9 mouse cellular contexts compared by ENCODE assay signal in the genomic region with DNA sequence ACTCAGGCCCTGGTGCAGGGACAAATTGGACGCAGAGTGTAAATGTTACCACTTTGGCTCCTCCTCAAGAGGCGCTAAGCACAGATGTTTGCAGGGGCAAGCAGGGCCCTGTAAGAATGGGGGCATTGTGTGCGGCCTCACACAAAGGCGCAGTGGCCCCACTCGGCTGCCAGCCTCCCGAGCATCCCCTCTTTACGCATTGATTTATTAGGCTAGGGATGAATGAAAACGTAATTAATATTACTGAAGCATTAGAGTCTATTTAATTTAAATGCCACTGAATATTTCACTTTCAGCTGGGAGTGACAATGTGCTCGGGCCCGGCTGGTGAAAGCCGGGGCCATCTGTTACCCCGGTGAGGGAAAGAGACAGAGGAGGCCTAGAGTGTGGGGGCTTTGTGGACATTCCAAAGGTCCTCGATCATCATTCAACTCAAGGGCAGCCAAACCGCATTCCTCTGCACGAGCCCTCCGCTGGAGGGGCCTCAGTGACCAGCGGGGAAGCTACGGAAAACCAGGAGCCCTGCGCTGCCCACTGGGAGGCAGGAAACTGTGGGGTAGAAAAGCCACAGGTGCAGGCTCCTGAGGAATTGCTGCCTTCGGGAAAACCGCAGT. TPM values are rescaled to one million over a fixed set of nuclear protein-coding genes. Genes with fewer than 3 reads are reported as not detected.
A peak's percentile ranks its signal among the peaks of the same experiment; 100 is the strongest.
DNase-seq lines count a peak whose midpoint lies in the region; ATAC-seq and TF ChIP-seq lines count a peak whose summit lies in the region.
"Had no signal": no experiment of that assay in that cellular context is flagged by ENCODE, and none has a peak within 500 bp of the region (broad histone marks: within the 10 kb centered on the region; RNA-seq: fewer than 3 reads in every experiment).

No protein-coding gene starts in this region.

- TF ChIP-seq CTCF in E14TG2a.4 (conservative IDR thresholded peaks at IDR 0.05; ENCODE audit: low read length) = no peak

- no peaks in the 10 kb centered on the region; the same call in 1 of the 2 replicates for H3K27me3 ChIP-seq in heart, embryonic 13.5 days (replicated peaks)
- H3K27me3 ChIP-seq in E14TG2a.4 (ENCODE audit: insufficient read depth, low read length) = peaks cover 49% of the 10 kb centered on the region
- H3K27me3 ChIP-seq in embryonic facial prominence, embryonic 15.5 days = no peaks in the 10 kb centered on the region
- H3K27me3 ChIP-seq in limb, embryonic 14.5 days (ENCODE audit: control insufficient read depth, insufficient read depth, low read length) = no peaks in the 10 kb centered on the region
- H3K27me3 ChIP-seq: CH12.LX had no signal

- intact Hi-C loops in heart, postnatal 14 days (cut with DNase I) = no loop called here

- H3K4me2 ChIP-seq in heart, embryonic 13.5 days = peak overlapping the region; percentile 63
- 0 out of 2 replicates have a peak overlapping the region, but pooled peaks have one; percentile 12 for H3K4me2 ChIP-seq in embryonic facial prominence, embryonic 15.5 days (replicated peaks)
- H3K4me2 ChIP-seq in limb, embryonic 14.5 days (replicated peaks; ENCODE audit: low read depth, low read length, severe bottlenecking) = peak overlapping the region; percentile 31; the same call in 1 of the 2 replicates

- DNase-seq in heart, postnatal 14 days = no peak
- no peak for DNase-seq in limb, embryonic 14.5 days (ENCODE audit: low spot score)
- DNase-seq in T-cell, adult 2 months (ENCODE audit: low spot score) = no peak
- no peak for DNase-seq in gastrocnemius, adult 18-20 months (ENCODE audit: low spot score)
- no peak for DNase-seq in kidney, postnatal 25 days

- no peak overlapping the region for H3K27ac ChIP-seq in heart, embryonic 13.5 days (replicated peaks)
- H3K27ac ChIP-seq in embryonic facial prominence, embryonic 15.5 days (replicated peaks) = no peak overlapping the region
- H3K27ac ChIP-seq in limb, embryonic 14.5 days (replicated peaks; ENCODE audit: low read depth, low read length) = no peak overlapping the region

- H3K9ac ChIP-seq in heart, embryonic 13.5 days = peak overlapping the region; percentile 8
- no peak overlapping the region for H3K9ac ChIP-seq in embryonic facial prominence, embryonic 15.5 days
- no peak overlapping the region for H3K9ac ChIP-seq in limb, embryonic 14.5 days (ENCODE audit: low read depth, low read length, severe bottlenecking)

- peak overlapping the region; percentile 36 for H3K4me3 ChIP-seq in heart, embryonic 13.5 days
- H3K4me3 ChIP-seq in E14TG2a.4 (replicated peaks; ENCODE audit: low read length) = peak overlapping the region; percentile 35
- H3K4me3 ChIP-seq in embryonic facial prominence, embryonic 15.5 days (replicated peaks) = no peak overlapping the region
- H3K4me3 ChIP-seq in limb, embryonic 14.5 days (replicated peaks; ENCODE audit: low read length) = no peak overlapping the region

- no peaks in the 10 kb centered on the region for H3K9me3 ChIP-seq in heart, embryonic 13.5 days
- H3K9me3 ChIP-seq in E14TG2a.4 (ENCODE audit: low read length) = no peaks in the 10 kb centered on the region
- H3K9me3 ChIP-seq in embryonic facial prominence, embryonic 15.5 days (replicated peaks) = no peaks in the 10 kb centered on the region
- no peaks in the 10 kb centered on the region for H3K9me3 ChIP-seq in limb, embryonic 14.5 days (ENCODE audit: control insufficient read depth, low read length)

- no peak for TF ChIP-seq POLR2A in limb, embryonic 14.5 days (IDR thresholded peaks at IDR 0.05; ENCODE audit: borderline replicate concordance, extremely low read depth, insufficient read depth, insufficient read length)

- no peak for ATAC-seq in heart, embryonic 13.5 days (ENCODE audit: extremely low read depth, insufficient number of reproducible peaks, low FRiP score, low TSS enrichment)
- ATAC-seq in embryonic facial prominence, embryonic 15.5 days (ENCODE audit: insufficient number of reproducible peaks, low FRiP score, low TSS enrichment, low read depth) = no peak
- ATAC-seq in limb, embryonic 14.5 days (ENCODE audit: low FRiP score, low read depth) = peak; percentile 65

- 12% methylated on average over 21 of the region's 21 CpGs for WGBS in heart, embryonic 13.5 days
- 9% methylated on average over 21 of the region's 21 CpGs for WGBS in embryonic facial prominence, embryonic 15.5 days
- 5% methylated on average over 21 of the region's 21 CpGs for WGBS in limb, embryonic 14.5 days

- H3K4me1 ChIP-seq in heart, embryonic 13.5 days = peaks cover 15% of the 10 kb centered on the region
- peaks cover 69% of the 10 kb centered on the region for H3K4me1 ChIP-seq in E14TG2a.4 (replicated peaks; ENCODE audit: low read depth, low read length)
- H3K4me1 ChIP-seq in embryonic facial prominence, embryonic 15.5 days = peaks cover 8% of the 10 kb centered on the region; the same call in 1 of the 2 replicates
- H3K4me1 ChIP-seq in limb, embryonic 14.5 days (ENCODE audit: control insufficient read depth, insufficient read depth, low read length) = peaks cover 9% of the 10 kb centered on the region

- no peaks in the 10 kb centered on the region for H3K36me3 ChIP-seq in heart, embryonic 13.5 days
- no peaks in the 10 kb centered on the region for H3K36me3 ChIP-seq in E14TG2a.4 (ENCODE audit: insufficient read depth, low read length)
- no peaks in the 10 kb centered on the region for H3K36me3 ChIP-seq in embryonic facial prominence, embryonic 15.5 days
- no peaks in the 10 kb centered on the region for H3K36me3 ChIP-seq in limb, embryonic 14.5 days (ENCODE audit: control insufficient read depth, insufficient read depth, low read length)

RNA-seq across cellular contexts. Expression of a gene that starts 56.5 kb away (rescaled TPM):
- 0.09 and 0.19 TPM in 2 replicates for polyA plus RNA-seq in heart, embryonic 13.5 days (2015; fragmentation: Nextera tagmentation; extraction: Ambion mirVana)
- not detected for total RNA-seq in heart, postnatal 14 days (2021)
- polyA plus RNA-seq in embryonic facial prominence, embryonic 15.5 days (2015; fragmentation: Nextera tagmentation; extraction: Ambion mirVana) = 2.2 and 2.7 TPM in 2 replicates
- 0.36 and 0.44 TPM in 2 replicates for polyA plus RNA-seq in limb, embryonic 14.5 days (2012; rRNA removed)
- polyA plus RNA-seq in limb, embryonic 14.5 days (2014; fragmentation: Nextera tagmentation; extraction: Ambion mirVana) = 0.23 and 0.48 TPM in 2 replicates
- not detected for total RNA-seq in gastrocnemius, adult 18-20 months (2021)

Comparison
In these comparisons a context has a peak if more than half of its experiments do, and no peak if none do; other contexts are left out.
1. H3K4me2 ChIP-seq: peak in every context shown above with its lines; median percentile 63 in heart, embryonic 13.5 days; 31 in limb, embryonic 14.5 days; 12 in embryonic facial prominence, embryonic 15.5 days.
2. H3K4me3 ChIP-seq: peak in heart, embryonic 13.5 days (single experiment) and E14TG2a.4 (single experiment); none in embryonic facial prominence, embryonic 15.5 days (single experiment) and limb, embryonic 14.5 days (single experiment).